Mouse (Mus musculus) kidney, embryonic 14.5 days (tissue): ENCODE measurements around the gene Rasa4. TPM values are rescaled to one million over a fixed set of nuclear protein-coding genes. Genes with fewer than 3 reads are reported as not detected.
"Not testable (repeated sequence)": the region's sequence is repeated elsewhere in the genome, so short reads cannot be mapped to it uniquely, and the experiment has no call there.

ENCODE experiments used
- ATAC-seq: fragments of 200-750 bp; cut with Nextera tagmentation; 2 replicates; pipeline ENCODE4 v1.8.0; 2017; ENCODE audit warnings: moderate number of reproducible peaks, mild to moderate bottlenecking, moderate TSS enrichment, moderate library complexity; ENCODE audit not compliant: low FRiP score, low TSS enrichment
- H3K27ac ChIP-seq: fragments of 300-500 bp; sonication (generic); 2 replicates; pipeline ENCODE4 v1.5.1; 2014; ENCODE audit warnings: low read depth, mild to moderate bottlenecking, low read length, moderate library complexity, mixed read lengths
- H3K27me3 ChIP-seq: fragments of 300-500 bp; sonication (generic); 2 replicates; pipeline ENCODE4 v1.6.1; 2014; ENCODE audit warnings: mild to moderate bottlenecking, low read length; ENCODE audit not compliant: control insufficient read depth, insufficient read depth
- H3K36me3 ChIP-seq: fragments of 300-500 bp; sonication (generic); 2 replicates; pipeline ENCODE4 v1.6.1; 2014; ENCODE audit warnings: low read length, mixed read lengths; ENCODE audit not compliant: control insufficient read depth, insufficient read depth
- H3K4me1 ChIP-seq: fragments of 300-500 bp; sonication (generic); 2 replicates; pipeline ENCODE4 v1.6.1; 2014; ENCODE audit warnings: low read length, mixed read lengths; ENCODE audit not compliant: control insufficient read depth, insufficient read depth
- H3K4me2 ChIP-seq: fragments of 300-500 bp; sonication (generic); replicated peaks from 2 replicates; pipeline ENCODE4 v1.6.1; 2014; ENCODE audit warnings: low read depth, mild to moderate bottlenecking, low read length
- H3K4me3 ChIP-seq: fragments of 300-500 bp; sonication (generic); 2 replicates; pipeline ENCODE4 v1.5.1; 2014; ENCODE audit warnings: mild to moderate bottlenecking, low read length
- H3K9ac ChIP-seq: fragments of 300-500 bp; sonication (generic); 2 replicates; pipeline ENCODE4 v1.6.1; 2014; ENCODE audit warnings: low read depth, mild to moderate bottlenecking, low read length, moderate library complexity
- H3K9me3 ChIP-seq: fragments of 300-500 bp; sonication (generic); 2 replicates; pipeline ENCODE4 v1.6.1; 2016; ENCODE audit warnings: low read length; ENCODE audit not compliant: control insufficient read depth
- WGBS: fragments of 180-500 bp; shearing (Covaris S2); extraction: QIAGEN DNeasy Blood & Tissue Kit; methylation state at CpG from one replicate; pipeline ENCODE4 v1.1.7; 2014; 5-methylcytosine and 5-hydroxymethylcytosine counted together
- polyA plus RNA-seq: library from polyadenylated mRNA; unstranded; fragments of >200 nt; fragmentation: Nextera tagmentation; extraction: Ambion mirVana; gene quantifications from 2 replicates; pipeline ENCODE4 v1.2.1, GENCODE M21; 2014

The Rasa4 gene
- polyA plus RNA-seq, 1 experiment from 2014 or later, result 17.5 TPM

DNA sequence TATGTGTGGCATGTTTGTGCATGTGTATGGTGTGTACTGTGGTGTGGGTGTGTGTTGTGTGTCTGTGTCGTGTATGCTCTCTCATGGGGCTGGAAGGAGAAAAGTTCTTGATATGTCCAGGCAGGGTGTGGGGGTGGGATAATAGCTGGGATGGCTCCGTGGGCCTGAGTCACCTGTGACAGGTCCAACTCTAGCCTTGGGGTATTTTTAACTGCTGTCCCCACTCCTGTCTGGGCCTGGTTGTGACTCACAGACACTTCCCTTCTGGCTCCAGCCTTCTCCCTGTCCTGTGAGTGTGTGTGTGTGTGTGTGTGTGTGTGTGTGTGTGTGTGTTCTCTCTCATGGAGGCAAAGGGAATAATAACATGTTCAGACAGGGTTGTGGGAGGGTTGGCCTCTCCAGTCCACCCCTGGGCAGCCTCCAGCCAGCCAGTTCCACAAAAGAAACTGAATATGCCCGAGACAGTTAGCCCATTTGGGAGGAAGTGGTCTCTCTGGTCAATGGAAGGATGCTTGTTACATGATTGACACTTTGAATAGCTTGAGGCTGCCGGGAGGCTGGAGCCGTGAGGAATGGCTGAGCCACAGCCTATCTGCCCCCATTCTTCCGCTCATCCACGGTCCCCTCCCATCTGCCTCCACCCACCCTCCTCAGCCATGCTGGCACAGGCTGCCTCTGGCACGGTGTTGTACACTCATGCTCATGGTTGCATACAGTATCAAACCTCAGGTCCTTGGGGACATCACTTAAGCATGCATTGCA lies 10.7 kb downstream of the Rasa4 start:
- no peaks in the 10 kb centered on the region for H3K9me3 ChIP-seq

DNA sequence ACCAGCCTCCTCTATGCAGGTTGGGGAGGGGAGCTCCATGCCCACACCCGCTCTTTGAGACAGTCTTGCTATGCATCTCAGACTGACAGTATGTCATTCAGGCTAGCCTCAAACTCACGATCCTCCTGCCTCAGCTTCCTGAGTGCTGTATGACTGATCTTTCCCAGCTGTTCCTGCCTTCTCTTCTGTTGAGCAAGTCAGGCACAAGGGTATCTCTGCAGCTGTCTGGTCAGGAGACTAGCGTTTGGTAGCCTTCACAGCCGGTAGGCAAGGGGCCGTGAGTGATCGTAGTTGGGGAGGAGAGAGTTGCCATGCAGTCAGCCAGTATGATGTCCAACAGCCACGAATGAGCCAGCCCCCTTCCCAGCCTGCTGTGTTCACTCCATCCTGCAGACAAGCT lies 11.4 kb downstream of the Rasa4 start:
- H3K4me2 ChIP-seq, result no peak overlapping the region
- no peaks in the 10 kb centered on the region for H3K4me1 ChIP-seq
- no peak overlapping the region for H3K4me3 ChIP-seq
- H3K9ac ChIP-seq, result no peak overlapping the region
- no peak overlapping the region for H3K27ac ChIP-seq
- no peaks in the 10 kb centered on the region for H3K27me3 ChIP-seq
- H3K9me3 ChIP-seq, result no peaks in the 10 kb centered on the region
- 67% methylated on average over 7 of the region's 7 CpGs for WGBS
- H3K36me3 ChIP-seq, result 0 out of 2 replicates have a peak, but pooled peaks cover 4% of the 10 kb centered on the region
- ATAC-seq, result 0 out of 2 replicates have a peak, but pooled peaks have one; percentile 2

More for the DNA sequence above, 10.7 kb downstream of the Rasa4 start:
- Histone ChIP-seq H3K4me3 (no peak overlapping the region), H3K4me2 (no peak overlapping the region), H3K27me3 (no peaks in the 10 kb centered on the region), H3K27ac (no peak overlapping the region), H3K36me3 (0 out of 2 replicates have a peak, but pooled peaks cover 4% of the 10 kb centered on the region), H3K9ac (no peak overlapping the region), H3K4me1 (no peaks in the 10 kb centered on the region)
- WGBS, result 54% methylated on average over 8 of the region's 8 CpGs
- ATAC-seq, result 0 out of 2 replicates have a peak, but pooled peaks have one; percentile 11

DNA sequence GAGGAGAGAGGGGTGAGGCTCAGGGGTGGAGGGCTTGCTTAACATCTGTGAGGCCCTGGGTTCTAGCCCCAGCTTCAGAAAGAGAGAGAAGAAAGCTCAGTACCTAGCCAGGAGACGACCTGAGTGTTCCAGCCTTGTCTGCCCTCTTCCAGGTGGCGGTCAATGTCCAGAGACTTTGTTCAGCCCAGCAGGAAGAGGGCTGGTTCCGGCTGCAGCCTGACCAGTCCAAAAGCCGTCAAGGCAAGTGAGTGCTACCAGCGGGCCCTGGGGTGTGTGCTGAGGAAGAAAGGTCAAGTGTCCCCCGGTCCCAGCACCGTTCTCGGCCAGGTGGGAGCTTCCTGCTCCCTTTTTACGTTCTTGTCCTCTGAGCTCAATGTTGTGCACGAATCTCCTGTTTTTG lies 14.8 kb downstream of the Rasa4 start:
- H3K27ac ChIP-seq, result no peak overlapping the region
- H3K4me1 ChIP-seq, result 0 out of 2 replicates have a peak, but pooled peaks cover 5% of the 10 kb centered on the region
- no peaks in the 10 kb centered on the region for H3K36me3 ChIP-seq
- ATAC-seq, result no peak
- H3K4me2 ChIP-seq, result no peak overlapping the region
- 84% methylated on average over 10 of the region's 10 CpGs for WGBS
- H3K9ac ChIP-seq, result no peak overlapping the region
- no peaks in the 10 kb centered on the region for H3K9me3 ChIP-seq
- peaks cover 3% of the 10 kb centered on the region; the same call in 1 of the 2 replicates for H3K27me3 ChIP-seq
- no peak overlapping the region for H3K4me3 ChIP-seq

DNA sequence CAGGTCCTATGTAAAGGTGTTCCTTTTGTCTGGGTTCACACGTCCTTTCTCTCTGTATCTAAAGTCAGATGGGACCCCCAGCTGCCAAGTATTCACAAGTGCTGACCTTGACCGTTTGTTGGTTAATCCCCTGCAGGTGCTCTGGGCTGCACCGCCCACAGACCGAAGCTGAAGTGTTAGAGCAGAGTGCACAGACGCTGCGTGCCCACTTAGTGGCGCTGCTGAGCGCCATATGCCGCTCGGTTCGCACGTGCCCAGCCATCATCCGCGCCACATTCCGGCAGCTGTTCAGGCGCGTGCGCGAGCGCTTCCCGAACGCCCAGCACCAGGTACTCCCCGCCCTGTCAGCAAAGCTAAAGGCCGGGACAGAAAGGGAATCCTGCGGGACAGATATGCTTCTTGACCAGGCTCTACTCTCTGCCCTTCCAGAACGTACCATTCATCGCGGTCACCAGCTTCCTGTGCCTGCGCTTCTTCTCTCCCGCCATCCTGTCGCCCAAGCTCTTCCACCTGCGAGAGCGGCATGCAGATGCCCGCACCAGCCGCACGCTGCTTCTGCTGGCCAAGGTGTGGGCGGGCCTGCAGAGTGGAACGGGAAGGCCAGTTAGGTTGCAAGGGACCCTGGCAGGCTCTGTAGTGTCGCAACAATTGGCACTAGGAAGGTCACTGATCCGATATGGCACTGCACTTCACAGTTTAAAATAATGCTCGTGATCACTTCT lies 18.5 kb downstream of the Rasa4 start:
- Histone ChIP-seq H3K4me1 (0 out of 2 replicates have a peak, but pooled peaks cover 5% of the 10 kb centered on the region), H3K27ac (no peak overlapping the region), H3K9ac (peak overlapping the region; percentile 42; the same call in 1 of the 2 replicates), H3K36me3 (no peaks in the 10 kb centered on the region), H3K27me3 (peaks cover 3% of the 10 kb centered on the region; the same call in 1 of the 2 replicates), H3K4me2 (peak overlapping the region; percentile 59), H3K4me3 (peak overlapping the region; percentile 29), H3K9me3 (no peaks in the 10 kb centered on the region)
- peak; percentile 70 for ATAC-seq
- WGBS, result 7% methylated on average over 41 of the region's 41 CpGs

DNA sequence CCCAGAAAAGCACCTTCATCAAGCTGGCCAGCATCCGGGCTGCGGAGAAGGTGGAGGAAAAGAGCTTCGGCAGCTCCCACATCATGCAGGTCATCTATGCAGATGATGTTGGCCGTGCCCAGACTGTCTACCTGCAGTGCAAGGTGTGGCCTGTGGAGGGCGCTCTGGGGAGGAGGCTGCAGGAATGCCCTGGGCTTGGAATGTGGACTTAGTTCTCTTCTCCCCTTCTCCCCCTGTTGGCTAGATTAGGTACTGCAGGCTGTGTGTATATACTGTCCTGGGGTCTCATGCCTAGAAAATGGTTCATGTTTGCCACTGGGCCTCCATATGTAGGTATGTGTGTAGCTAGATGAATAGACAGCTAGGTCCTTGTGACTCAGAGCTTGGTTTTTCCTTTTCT lies 20.8 kb downstream of the Rasa4 start:
- WGBS, result 81% methylated on average over 5 of the region's 5 CpGs
- H3K9me3 ChIP-seq, result no peaks in the 10 kb centered on the region
- H3K27ac ChIP-seq, result no peak overlapping the region
- H3K27me3 ChIP-seq, result peaks cover 3% of the 10 kb centered on the region; the same call in 1 of the 2 replicates
- no peak for ATAC-seq
- no peak overlapping the region for H3K4me3 ChIP-seq
- H3K36me3 ChIP-seq, result no peaks in the 10 kb centered on the region
- 0 out of 2 replicates have a peak, but pooled peaks cover 5% of the 10 kb centered on the region for H3K4me1 ChIP-seq
- no peak overlapping the region for H3K4me2 ChIP-seq
- H3K9ac ChIP-seq, result no peak overlapping the region

DNA sequence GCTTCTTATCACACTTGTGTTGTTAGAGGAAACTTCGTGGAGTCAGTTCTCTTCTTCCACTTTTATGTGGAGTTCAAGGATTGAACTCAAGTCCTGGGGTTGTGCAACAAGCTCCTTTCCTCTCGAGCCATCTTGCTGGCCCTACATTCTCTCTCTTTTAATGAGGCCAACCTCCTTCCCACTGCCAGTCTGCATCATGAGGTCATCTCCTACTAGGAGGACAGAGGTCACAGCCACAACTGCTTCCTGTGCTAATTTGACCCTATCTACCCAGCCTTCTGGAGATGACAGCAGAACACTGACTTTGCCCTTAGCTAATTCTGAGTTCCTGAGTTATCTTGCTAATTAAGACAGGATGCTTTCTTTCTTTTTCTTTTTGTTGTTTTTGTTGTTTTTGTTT lies 24.8 kb downstream of the Rasa4 start:
- ATAC-seq, result no peak
- 42% methylated on average over 2 of the region's 2 CpGs for WGBS
- H3K9ac ChIP-seq, result no peak overlapping the region
- H3K9me3 ChIP-seq, result no peaks in the 10 kb centered on the region
- H3K27me3 ChIP-seq, result no peaks in the 10 kb centered on the region
- H3K4me1 ChIP-seq, result no peaks in the 10 kb centered on the region
- no peak overlapping the region for H3K27ac ChIP-seq
- no peaks in the 10 kb centered on the region for H3K36me3 ChIP-seq
- H3K4me3 ChIP-seq, result no peak overlapping the region
- no peak overlapping the region for H3K4me2 ChIP-seq

DNA sequence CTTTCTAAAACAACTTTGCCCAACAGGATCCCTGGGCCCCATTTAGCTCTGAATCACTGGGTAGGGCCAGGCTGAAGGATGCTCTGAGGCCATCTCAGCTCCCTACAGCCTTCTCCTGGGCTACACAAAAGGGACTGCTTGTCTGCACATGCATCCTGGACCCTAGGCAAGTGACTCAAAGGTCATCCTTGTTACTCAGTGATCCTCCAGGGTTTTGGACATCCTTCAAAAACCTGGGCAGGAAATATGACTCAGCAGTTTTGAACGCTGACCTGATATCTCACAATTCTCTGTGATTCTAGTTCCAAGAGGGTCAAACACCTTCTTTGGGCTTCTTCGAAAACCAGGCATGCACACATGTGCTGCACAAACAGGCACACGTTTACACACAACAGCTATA lies 25.3 kb downstream of the Rasa4 start:
- Histone ChIP-seq H3K9ac (no peak overlapping the region), H3K27me3 (no peaks in the 10 kb centered on the region), H3K4me1 (no peaks in the 10 kb centered on the region), H3K4me2 (no peak overlapping the region), H3K9me3 (no peaks in the 10 kb centered on the region), H3K36me3 (no peaks in the 10 kb centered on the region), H3K4me3 (no peak overlapping the region), H3K27ac (no peak overlapping the region)
- no peak for ATAC-seq
- 83% methylated on average over 3 of the region's 3 CpGs for WGBS

DNA sequence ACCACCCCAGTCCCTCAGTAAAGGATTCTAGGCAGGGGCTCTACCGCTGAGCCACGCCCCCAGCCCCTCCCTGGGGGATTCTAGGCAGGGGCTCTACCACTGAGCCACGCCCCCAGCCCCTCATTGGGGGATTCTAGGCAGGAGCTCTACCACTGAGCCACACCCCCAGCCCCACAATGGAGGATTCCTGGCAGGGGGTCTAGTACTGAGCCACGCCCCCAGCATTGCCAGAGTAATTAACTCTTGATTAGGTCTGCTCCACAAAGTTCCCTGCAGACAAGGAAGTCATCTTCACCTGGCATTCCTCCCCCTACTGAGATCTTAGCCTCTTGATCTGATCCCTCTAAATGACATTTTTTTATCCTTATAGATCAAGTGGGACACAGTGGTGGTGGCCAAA lies 29.8 kb downstream of the Rasa4 start:
- ATAC-seq, H3K9ac ChIP-seq, H3K27me3 ChIP-seq, H3K4me2 ChIP-seq, H3K9me3 ChIP-seq, H3K27ac ChIP-seq, H3K4me3 ChIP-seq, H3K36me3 ChIP-seq: not testable (repeated sequence)
- 39% methylated on average over 4 of the region's 4 CpGs for WGBS
- H3K4me1 ChIP-seq, result peaks cover 14% of the 10 kb centered on the region
